Mouse (Mus musculus): ENCODE measurements around the gene Napa. TPM values are rescaled to one million over a fixed set of nuclear protein-coding genes. Genes with fewer than 3 reads are reported as not detected.

Gene Napa
- polyA plus RNA-seq (2012; rRNA removed) (88.9 and 110 TPM in 2 replicates), polyA plus RNA-seq (2014; fragmentation: Nextera tagmentation; extraction: Ambion mirVana) (107 and 112 TPM in 2 replicates)

DNA sequence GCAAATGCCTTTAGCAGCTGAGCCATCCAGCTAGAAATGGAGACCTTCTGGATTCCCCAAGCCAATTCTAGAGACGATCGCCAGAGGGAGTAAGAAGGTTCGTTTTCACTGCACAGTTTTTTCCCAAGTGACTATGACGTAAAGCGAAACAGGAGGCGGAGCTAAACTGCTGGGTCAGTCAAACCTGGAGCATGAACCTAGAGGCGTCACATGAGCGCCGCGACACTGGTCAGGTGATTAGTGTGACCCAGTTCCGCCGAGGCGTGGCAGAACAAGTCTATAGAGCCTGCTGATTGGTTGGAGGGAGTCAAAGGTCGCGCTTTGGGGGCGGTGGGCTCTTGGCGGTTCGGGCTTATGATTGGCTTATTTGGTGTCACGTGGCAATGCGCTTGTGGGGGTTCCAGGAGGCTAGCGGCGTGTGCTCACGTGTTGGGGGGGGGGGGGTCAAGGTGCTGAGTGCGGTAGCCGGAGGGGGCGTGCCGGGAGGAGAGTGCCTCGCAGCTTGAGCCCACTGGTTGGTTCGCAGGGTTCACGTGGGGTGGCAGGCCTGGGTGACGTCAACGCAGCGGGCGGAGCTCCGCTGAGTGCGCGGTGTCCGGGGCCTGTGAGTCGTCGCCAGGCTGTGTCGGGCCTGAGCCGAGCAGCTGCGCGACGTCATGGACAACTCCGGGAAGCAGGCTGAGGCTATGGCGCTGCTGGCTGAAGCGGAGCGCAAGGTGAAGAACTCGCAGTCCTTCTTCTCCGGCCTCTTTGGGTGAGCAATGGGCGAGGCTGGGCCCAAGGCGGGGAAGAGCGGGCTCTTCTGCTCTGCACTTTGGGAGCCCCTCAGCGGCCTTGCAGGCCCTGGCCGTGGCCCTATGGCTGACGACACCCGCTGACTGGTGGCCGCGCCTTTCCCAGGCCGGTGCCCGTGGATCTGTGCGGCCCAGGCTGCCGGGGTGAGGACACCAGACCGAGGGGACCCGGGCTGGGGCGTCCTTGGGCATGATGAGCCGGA lies at the start of gene Napa:
TSS of gene Napa (plus strand) at position 438 of the 997 bp plus-strand sequence.
- H3K9me3 ChIP-seq (ENCODE audit: control insufficient read depth, low read length) = no peaks in the 10 kb centered on the region
- DNase-seq (ENCODE audit: low read depth in 3 of 3, low spot score in 3 of 3) = peak; percentile 99 to 100 (median 99)
- under 1% methylated on average over 66 of the region's 68 CpGs for WGBS (ENCODE audit: insufficient replicate concordance)
- peaks cover 24% of the 10 kb centered on the region for H3K36me3 ChIP-seq (replicated peaks; ENCODE audit: control insufficient read depth, insufficient read depth, low read depth)
- peak within 1 kb of the TSS; percentile 81 to 98 for H3K4me3 ChIP-seq (ENCODE audit: insufficient read depth in 1 of 2, low read depth in 2 of 2, low read length in 2 of 2)
- no peak; the same call in 1 of the 2 replicates for TF ChIP-seq EP300 (IDR thresholded peaks at IDR 0.05; ENCODE audit: low read depth)
- TF ChIP-seq CTCF (IDR thresholded peaks at IDR 0.05; ENCODE audit: low read depth) = peak; percentile 83
- H3K27ac ChIP-seq = peak within 1 kb of the TSS; percentile 77
- H3K4me2 ChIP-seq (ENCODE audit: low read depth) = peak within 1 kb of the TSS; percentile 81
- H3K27me3 ChIP-seq (ENCODE audit: control insufficient read depth, insufficient read depth, low read length) = no peaks in the 10 kb centered on the region; the same call in none of the 2 replicates
- peak; percentile 96 for ATAC-seq (ENCODE audit: insufficient read depth)
- peak within 1 kb of the TSS; percentile 98 for H3K9ac ChIP-seq (replicated peaks)
- peaks cover 13 to 21% of the 10 kb centered on the region in 2 experiments for H3K4me1 ChIP-seq (replicated peaks; ENCODE audit: control insufficient read depth in 2 of 2, insufficient read depth in 2 of 2, low read length in 1 of 2)

DNA sequence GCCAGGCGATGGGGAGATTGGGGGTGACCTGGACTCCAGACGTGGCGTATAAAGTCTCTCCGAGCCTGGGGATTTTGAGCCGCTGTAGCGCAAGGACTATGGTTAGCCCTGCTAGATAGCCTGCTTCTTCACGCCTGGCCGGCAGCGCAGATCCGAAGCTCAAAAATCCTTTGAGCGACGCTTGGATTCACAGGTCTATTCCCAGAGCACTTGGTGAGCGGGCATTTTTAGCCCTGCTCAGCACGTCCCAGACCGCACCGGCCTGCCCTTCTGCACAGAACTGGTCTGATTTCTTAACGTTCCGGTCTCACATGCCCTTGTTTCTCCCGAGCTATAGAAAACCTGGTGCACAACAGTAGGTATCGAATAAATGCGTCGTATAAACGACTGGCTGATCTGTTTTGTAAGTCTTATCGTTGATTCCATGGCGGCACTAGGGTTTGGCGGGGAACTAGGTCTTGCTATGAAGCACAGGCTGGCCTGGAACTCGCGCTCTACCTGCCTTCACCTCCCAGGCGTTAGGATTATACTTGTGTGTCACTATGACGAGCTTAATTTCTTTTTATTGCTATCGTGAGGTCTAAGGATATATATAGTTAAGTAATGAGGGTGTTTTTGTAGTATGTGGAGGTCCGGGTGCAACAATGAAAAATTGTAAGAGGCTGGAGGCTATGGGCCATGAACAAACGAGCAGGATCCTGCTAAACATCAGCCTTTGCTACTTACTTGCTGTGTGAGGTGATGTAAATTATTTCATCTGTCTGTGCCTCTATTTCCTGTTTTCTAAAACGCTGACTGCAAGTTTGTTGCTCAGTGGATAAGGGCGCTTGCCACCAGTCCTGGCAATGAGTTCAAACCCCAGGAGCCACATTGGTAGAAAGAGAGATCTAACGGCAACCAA lies 49.3 kb upstream of the Napa start:
- 4% methylated on average over 36 of the region's 36 CpGs for WGBS (ENCODE audit: insufficient replicate concordance)
- Histone ChIP-seq H3K36me3 (replicated peaks; ENCODE audit: control insufficient read depth, insufficient read depth, low read depth) (no peaks in the 10 kb centered on the region), H3K27ac (peak overlapping the region; percentile 86), H3K27me3 (ENCODE audit: control insufficient read depth, insufficient read depth, low read length) (no peaks in the 10 kb centered on the region), H3K4me1 (replicated peaks; ENCODE audit: control insufficient read depth in 2 of 2, insufficient read depth in 2 of 2, low read length in 1 of 2) (peaks cover 29 to 39% of the 10 kb centered on the region in 2 experiments), H3K9me3 (ENCODE audit: control insufficient read depth, low read length) (no peaks in the 10 kb centered on the region), H3K4me3 (ENCODE audit: insufficient read depth in 1 of 2, low read depth in 2 of 2, low read length in 2 of 2) (peak overlapping the region; percentile 73 to 91), H3K9ac (replicated peaks) (peak overlapping the region; percentile 96), H3K4me2 (ENCODE audit: low read depth) (peak overlapping the region; percentile 97)
- ATAC-seq (ENCODE audit: insufficient read depth) (peak; percentile 1; the same call in 1 of the 2 replicates), DNase-seq (ENCODE audit: low read depth in 3 of 3, low spot score in 3 of 3) (no peak)
- TF ChIP-seq CTCF (IDR thresholded peaks at IDR 0.05; ENCODE audit: low read depth) (no peak), EP300 (IDR thresholded peaks at IDR 0.05; ENCODE audit: low read depth) (no peak; the same call in 1 of the 2 replicates)

DNA sequence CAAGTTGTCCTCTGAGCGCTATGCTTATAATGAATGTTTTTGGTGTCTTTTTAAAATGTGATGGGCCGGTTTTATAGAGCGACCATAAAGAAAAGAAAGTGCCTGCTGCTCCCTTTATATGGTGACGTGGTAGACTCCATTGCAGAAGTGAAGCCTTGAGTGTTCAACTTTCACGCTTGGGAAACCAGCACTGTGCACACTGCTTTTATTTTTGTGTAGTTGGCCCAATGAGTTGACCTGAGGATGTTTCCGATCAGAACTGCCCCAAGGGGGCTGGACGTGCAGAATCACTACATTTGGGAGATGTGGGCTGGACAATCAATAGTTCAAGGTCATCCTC lies 48.7 kb upstream of the Napa start:
- Histone ChIP-seq H3K27me3 (ENCODE audit: control insufficient read depth, insufficient read depth, low read length) (no peaks in the 10 kb centered on the region), H3K36me3 (replicated peaks; ENCODE audit: control insufficient read depth, insufficient read depth, low read depth) (no peaks in the 10 kb centered on the region), H3K27ac (peak overlapping the region; percentile 86), H3K4me3 (ENCODE audit: insufficient read depth in 1 of 2, low read depth in 2 of 2, low read length in 2 of 2) (peak overlapping the region; percentile 73 to 91), H3K4me1 (replicated peaks; ENCODE audit: control insufficient read depth in 2 of 2, insufficient read depth in 2 of 2, low read length in 1 of 2) (peaks cover 29 to 39% of the 10 kb centered on the region in 2 experiments), H3K9me3 (ENCODE audit: control insufficient read depth, low read length) (no peaks in the 10 kb centered on the region), H3K9ac (replicated peaks) (peak overlapping the region; percentile 96), H3K4me2 (ENCODE audit: low read depth) (peak overlapping the region; percentile 97)
- no peak for TF ChIP-seq EP300 (IDR thresholded peaks at IDR 0.05; ENCODE audit: low read depth)
- no peak for TF ChIP-seq CTCF (IDR thresholded peaks at IDR 0.05; ENCODE audit: low read depth)
- DNase-seq (ENCODE audit: low read depth in 3 of 3, low spot score in 3 of 3) (no peak), ATAC-seq (ENCODE audit: insufficient read depth) (no peak)
- 51% methylated on average over 7 of the region's 7 CpGs for WGBS (ENCODE audit: insufficient replicate concordance)

DNA sequence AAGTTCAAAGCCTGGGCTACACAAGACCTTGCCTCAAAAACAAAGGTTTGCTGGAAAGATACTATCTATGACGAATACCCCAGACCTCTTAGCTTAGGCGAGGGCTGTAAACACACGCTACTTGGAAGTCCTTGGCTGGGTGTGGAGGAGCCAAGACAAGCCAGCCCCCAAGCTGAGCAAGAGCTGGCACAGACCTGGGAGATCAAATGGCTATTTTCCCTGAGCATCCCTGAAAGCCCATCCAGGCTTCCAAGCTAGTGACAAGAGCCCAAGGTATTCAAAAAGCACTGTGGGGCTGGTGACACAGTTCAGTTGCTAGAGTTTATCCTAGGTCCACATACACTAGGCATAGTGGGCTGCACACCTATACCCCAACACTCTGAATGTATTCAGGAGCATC lies 47.7 kb upstream of the Napa start:
- no peak for ATAC-seq (ENCODE audit: insufficient read depth)
- TF ChIP-seq EP300 (IDR thresholded peaks at IDR 0.05; ENCODE audit: low read depth) (no peak), CTCF (IDR thresholded peaks at IDR 0.05; ENCODE audit: low read depth) (no peak)
- no peaks in the 10 kb centered on the region for H3K9me3 ChIP-seq (ENCODE audit: control insufficient read depth, low read length)
- H3K27ac ChIP-seq = no peak overlapping the region; the same call in 1 of the 2 replicates
- no peak for DNase-seq (ENCODE audit: low read depth in 3 of 3, low spot score in 3 of 3)
- H3K36me3 ChIP-seq (replicated peaks; ENCODE audit: control insufficient read depth, insufficient read depth, low read depth) = no peaks in the 10 kb centered on the region
- H3K27me3 ChIP-seq (ENCODE audit: control insufficient read depth, insufficient read depth, low read length) = no peaks in the 10 kb centered on the region
- peak overlapping the region; percentile 97 for H3K4me2 ChIP-seq (ENCODE audit: low read depth)
- peak overlapping the region in 1 of 2 experiments; percentile 91; a peak in 1 of 4 replicates for H3K4me3 ChIP-seq (ENCODE audit: insufficient read depth in 1 of 2, low read depth in 2 of 2, low read length in 2 of 2)
- peaks cover 26 to 30% of the 10 kb centered on the region in 2 experiments for H3K4me1 ChIP-seq (replicated peaks; ENCODE audit: control insufficient read depth in 2 of 2, insufficient read depth in 2 of 2, low read length in 1 of 2)
- WGBS (ENCODE audit: insufficient replicate concordance) = 81% methylated on average over 3 of the region's 3 CpGs
- H3K9ac ChIP-seq (replicated peaks) = no peak overlapping the region
